Mouse (Mus musculus) c-Kit-positive CD71-positive TER-119-negative erythroid progenitor cells, embryonic 14.5 days (primary cell): Measurements from ENCODE around the gene Camp.

Source experiments
- DNase-seq: peaks from one replicate; pipeline ENCODE4 v3.0.0-alpha.2; 2013; ENCODE audit warnings: low read depth

Camp gene

GRCm38 (mm10) chr9:109849312-109849758 lies at the start of gene Camp:
TSS of gene Camp (minus strand) at chr9:109849617.
- no peak for DNase-seq

- no peak for DNase-seq
These were observed 48.6 kb upstream of the Camp start for GRCm38 (mm10) chr9:109898027-109898426.

- no peak for DNase-seq
These were observed 47.1 kb upstream of the Camp start for GRCm38 (mm10) chr9:109896253-109897150.

- no peak for DNase-seq
These were observed 46.2 kb upstream of the Camp start for GRCm38 (mm10) chr9:109895593-109895992.

- peak; percentile 46 for DNase-seq
These were observed 45.1 kb upstream of the Camp start for GRCm38 (mm10) chr9:109894413-109895090.

- DNase-seq, result peak; percentile 55
These were observed 43.3 kb upstream of the Camp start for GRCm38 (mm10) chr9:109892651-109893250.

- no peak for DNase-seq
These were observed 42.1 kb upstream of the Camp start for GRCm38 (mm10) chr9:109891501-109891900.

- DNase-seq, result no peak
These were observed 37.9 kb upstream of the Camp start for GRCm38 (mm10) chr9:109887321-109887720.

- DNase-seq, result no peak
These were observed 36.8 kb upstream of the Camp start for GRCm38 (mm10) chr9:109886259-109886658.

GRCm38 (mm10) chr9:109879305-109879704 lies 29.9 kb upstream of the Camp start:
- no peak for DNase-seq

- peak; percentile 34 for DNase-seq
These were observed 28.2 kb upstream of the Camp start for GRCm38 (mm10) chr9:109877666-109878065.

GRCm38 (mm10) chr9:109876756-109877155 lies 27.3 kb upstream of the Camp start:
- DNase-seq, result no peak

- DNase-seq, result no peak
These were observed 26.5 kb upstream of the Camp start for GRCm38 (mm10) chr9:109875695-109876601.

GRCm38 (mm10) chr9:109874797-109875691 lies 25.6 kb upstream of the Camp start, which contains the start of gene Cdc25a:
TSS of gene Cdc25a (plus strand) at chr9:109875579.
- peak; percentile 99 for DNase-seq

- peak; percentile 44 for DNase-seq
These were observed 21.7 kb upstream of the Camp start for GRCm38 (mm10) chr9:109870983-109871572.

- DNase-seq, result no peak
These were observed 16.8 kb upstream of the Camp start for GRCm38 (mm10) chr9:109866218-109866617.

- DNase-seq, result peak; percentile 30
These were observed 13.7 kb upstream of the Camp start for GRCm38 (mm10) chr9:109863085-109863484.

GRCm38 (mm10) chr9:109862397-109863044 lies 13.1 kb upstream of the Camp start:
- DNase-seq, result peak; percentile 74

GRCm38 (mm10) chr9:109855947-109856346 lies 6.5 kb upstream of the Camp start:
- no peak for DNase-seq

- no peak for DNase-seq
These were observed 4.9 kb upstream of the Camp start for GRCm38 (mm10) chr9:109854341-109854740.
